7 mouse cellular contexts compared by ENCODE assay signal in the genomic region with DNA sequence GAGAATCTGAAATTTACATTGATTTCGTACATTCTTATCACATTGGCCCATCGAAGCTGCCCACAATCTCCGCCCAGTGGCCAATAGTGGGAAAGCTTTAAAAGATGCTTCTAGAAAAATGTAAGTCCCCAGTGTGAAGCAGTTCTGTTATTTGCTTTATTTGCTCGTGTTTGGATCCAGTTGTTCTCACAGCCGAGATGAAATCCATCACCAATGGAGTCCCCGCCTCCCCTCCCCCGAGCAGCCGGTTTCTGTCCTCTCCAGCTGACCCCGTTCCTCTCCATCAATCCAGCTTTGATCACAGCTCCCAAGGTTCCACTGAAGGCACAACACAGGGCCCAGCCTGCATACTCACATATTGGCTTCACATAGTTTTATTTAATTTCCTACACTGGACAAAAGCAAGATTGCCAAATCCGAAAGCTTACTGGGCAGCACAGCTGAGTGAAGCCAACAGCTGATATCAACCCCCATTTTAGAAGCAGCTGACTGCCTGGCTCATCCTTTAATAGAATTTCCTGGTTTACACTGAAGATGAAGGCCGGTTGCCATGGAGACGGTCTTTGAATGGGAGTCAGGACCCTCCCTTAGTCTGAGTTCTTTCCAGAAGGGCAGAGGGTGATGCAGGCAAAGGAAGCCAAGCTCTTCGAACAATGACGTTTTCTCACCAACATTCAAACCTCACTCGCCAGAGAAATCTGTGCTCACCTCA.
DNase-seq lines count a peak whose midpoint lies in the region; ATAC-seq and TF ChIP-seq lines count a peak whose summit lies in the region.

No protein-coding gene starts in this region.

- no peak for TF ChIP-seq EP300 in heart, adult 2 months (IDR thresholded peaks at IDR 0.05; ENCODE audit: insufficient read depth, low read depth, low read length)

- no peak overlapping the region for H3K4me2 ChIP-seq in lung, embryonic 14.5 days
- no peak overlapping the region for H3K4me2 ChIP-seq in embryonic facial prominence, embryonic 14.5 days (ENCODE audit: low read depth, low read length)
- 0 out of 2 replicates have a peak overlapping the region, but pooled peaks have one; percentile 18 for H3K4me2 ChIP-seq in hindbrain, postnatal 0 days (ENCODE audit: low read depth, low read length)
- H3K4me2 ChIP-seq in neural tube, embryonic 15.5 days: no peak overlapping the region; the same call in 1 of the 2 replicates

- H3K9ac ChIP-seq in lung, embryonic 14.5 days: no peak overlapping the region
- H3K9ac ChIP-seq in embryonic facial prominence, embryonic 14.5 days (ENCODE audit: low read depth, low read length): no peak overlapping the region
- H3K9ac ChIP-seq in hindbrain, postnatal 0 days (replicated peaks; ENCODE audit: low read length): 0 out of 2 replicates have a peak overlapping the region, but pooled peaks have one; percentile 13
- no peak overlapping the region for H3K9ac ChIP-seq in neural tube, embryonic 15.5 days (replicated peaks)
- no peak overlapping the region for H3K9ac ChIP-seq in heart, adult 2 months (ENCODE audit: low read depth, low read length)

- H3K4me1 ChIP-seq in lung, embryonic 14.5 days (ENCODE audit: insufficient read depth): no peaks in the 10 kb centered on the region
- no peaks in the 10 kb centered on the region for H3K4me1 ChIP-seq in lung, adult 2 months (ENCODE audit: control insufficient read depth, insufficient read depth, low read length)
- no peaks in the 10 kb centered on the region for H3K4me1 ChIP-seq in embryonic facial prominence, embryonic 14.5 days (ENCODE audit: control insufficient read depth, insufficient read depth, low read length)
- no peaks in the 10 kb centered on the region; the same call in 1 of the 2 replicates for H3K4me1 ChIP-seq in hindbrain, postnatal 0 days (ENCODE audit: insufficient read depth, low read length)
- peaks cover 16% of the 10 kb centered on the region for H3K4me1 ChIP-seq in neural tube, embryonic 15.5 days
- no peaks in the 10 kb centered on the region for H3K4me1 ChIP-seq in heart, adult 2 months (ENCODE audit: control insufficient read depth, insufficient read depth, low read length)

- peak; percentile 59 for DNase-seq in lung, embryonic 14.5 days
- no peak for DNase-seq in lung, adult 2 months
- peak; percentile 65 for DNase-seq in embryonic facial prominence, embryonic 14.5 days (ENCODE audit: low spot score)
- peak; percentile 76 for DNase-seq in hindbrain, postnatal 0 days (ENCODE audit: low spot score)
- DNase-seq in heart, adult 2 months: no peak
- DNase-seq in spleen, adult 12 weeks (ENCODE audit: low spot score): no peak

- no peaks in the 10 kb centered on the region for H3K27me3 ChIP-seq in lung, embryonic 14.5 days (ENCODE audit: insufficient read depth, low read length)
- no peaks in the 10 kb centered on the region for H3K27me3 ChIP-seq in embryonic facial prominence, embryonic 14.5 days (replicated peaks; ENCODE audit: control insufficient read depth, insufficient read depth, low read length)
- no peaks in the 10 kb centered on the region for H3K27me3 ChIP-seq in hindbrain, postnatal 0 days (ENCODE audit: insufficient read depth, low read length)
- H3K27me3 ChIP-seq in neural tube, embryonic 15.5 days (replicated peaks): no peaks in the 10 kb centered on the region
- H3K27me3 ChIP-seq in heart, adult 2 months (ENCODE audit: control insufficient read depth, insufficient read depth, low read length): no peaks in the 10 kb centered on the region

- intact Hi-C loops in heart, adult 2 months (cut with DNase I): no loop called here

- H3K4me3 ChIP-seq in lung, embryonic 14.5 days (ENCODE audit: low read depth, low read length): no peak overlapping the region
- H3K4me3 ChIP-seq in lung, adult 2 months (replicated peaks; ENCODE audit: extremely low read depth, low read depth, low read length): no peak overlapping the region
- no peak overlapping the region for H3K4me3 ChIP-seq in embryonic facial prominence, embryonic 14.5 days (ENCODE audit: low read depth, low read length)
- H3K4me3 ChIP-seq in hindbrain, postnatal 0 days (ENCODE audit: low read length): no peak overlapping the region
- H3K4me3 ChIP-seq in neural tube, embryonic 15.5 days (replicated peaks): no peak overlapping the region
- H3K4me3 ChIP-seq in heart, adult 2 months: no peak overlapping the region

- no peaks in the 10 kb centered on the region for H3K36me3 ChIP-seq in lung, embryonic 14.5 days (ENCODE audit: insufficient read depth)
- H3K36me3 ChIP-seq in embryonic facial prominence, embryonic 14.5 days (ENCODE audit: control insufficient read depth, insufficient read depth, low read length): no peaks in the 10 kb centered on the region
- no peaks in the 10 kb centered on the region for H3K36me3 ChIP-seq in hindbrain, postnatal 0 days (ENCODE audit: insufficient read depth, low read length)
- no peaks in the 10 kb centered on the region for H3K36me3 ChIP-seq in neural tube, embryonic 15.5 days
- H3K36me3 ChIP-seq in heart, adult 2 months (ENCODE audit: control insufficient read depth, insufficient read depth, low read length): no peaks in the 10 kb centered on the region

- no peak overlapping the region for H3K27ac ChIP-seq in lung, embryonic 14.5 days (ENCODE audit: low read depth)
- H3K27ac ChIP-seq in embryonic facial prominence, embryonic 14.5 days (replicated peaks; ENCODE audit: low read depth, low read length): no peak overlapping the region
- H3K27ac ChIP-seq in hindbrain, postnatal 0 days: peak overlapping the region; percentile 70
- H3K27ac ChIP-seq in neural tube, embryonic 15.5 days (replicated peaks): peak overlapping the region; percentile 65
- no peak overlapping the region for H3K27ac ChIP-seq in heart, adult 2 months

- H3K9me3 ChIP-seq in lung, embryonic 14.5 days (ENCODE audit: low read depth, low read length): no peaks in the 10 kb centered on the region
- H3K9me3 ChIP-seq in embryonic facial prominence, embryonic 14.5 days (ENCODE audit: control insufficient read depth, low read length): no peaks in the 10 kb centered on the region
- no peaks in the 10 kb centered on the region for H3K9me3 ChIP-seq in hindbrain, postnatal 0 days (ENCODE audit: low read length)
- no peaks in the 10 kb centered on the region for H3K9me3 ChIP-seq in neural tube, embryonic 15.5 days (replicated peaks)

- no peaks in the 10 kb centered on the region for H3K79me2 ChIP-seq in heart, adult 2 months (replicated peaks; ENCODE audit: control insufficient read depth, insufficient read depth, low read length)

- peak; percentile 63 for ATAC-seq in lung, embryonic 14.5 days (ENCODE audit: insufficient read depth)
- peak; percentile 22; the same call in 1 of the 2 replicates for ATAC-seq in embryonic facial prominence, embryonic 14.5 days (ENCODE audit: low read depth)
- ATAC-seq in hindbrain, postnatal 0 days: peak; percentile 76
- ATAC-seq in neural tube, embryonic 15.5 days (ENCODE audit: low FRiP score): peak; percentile 63; the same call in 1 of the 2 replicates

- TF ChIP-seq CTCF in lung, embryonic 14.5 days (IDR thresholded peaks at IDR 0.05; ENCODE audit: low read depth): peak; percentile 38
- TF ChIP-seq CTCF in lung, adult 2 months (IDR thresholded peaks at IDR 0.05; ENCODE audit: insufficient read depth, low read length): no peak
- peak; percentile 56 for TF ChIP-seq CTCF in hindbrain, postnatal 0 days (IDR thresholded peaks at IDR 0.05; ENCODE audit: low read depth)
- no peak for TF ChIP-seq CTCF in heart, adult 2 months (IDR thresholded peaks at IDR 0.05)

- no peak for TF ChIP-seq POLR2A in lung, adult 2 months (IDR thresholded peaks at IDR 0.05; ENCODE audit: borderline replicate concordance, extremely low read depth, low read depth, low read length)
- TF ChIP-seq POLR2A in heart, adult 2 months (IDR thresholded peaks at IDR 0.05; ENCODE audit: insufficient read depth, low read depth, low read length): no peak

- WGBS in lung, embryonic 14.5 days: 47% methylated on average over 15 of the region's 15 CpGs
- WGBS in lung, adult 2 months: 51% methylated on average over 15 of the region's 15 CpGs
- 66% methylated on average over 15 of the region's 15 CpGs for WGBS in embryonic facial prominence, embryonic 14.5 days
- WGBS in hindbrain, postnatal 0 days: 29% methylated on average over 15 of the region's 15 CpGs
- WGBS in neural tube, embryonic 15.5 days: 34% methylated on average over 15 of the region's 15 CpGs
- WGBS in heart, adult 2 months: 69% methylated on average over 15 of the region's 15 CpGs

Comparison
In these comparisons a context has a peak if more than half of its experiments do, and no peak if none do; other contexts are left out.
1. DNase-seq: peak in lung, embryonic 14.5 days (single experiment), embryonic facial prominence, embryonic 14.5 days (single experiment) and hindbrain, postnatal 0 days (single experiment); none in lung, adult 2 months (single experiment), heart, adult 2 months (0 of 2) and spleen, adult 12 weeks (single experiment).
2. CTCF ChIP-seq: peak in lung, embryonic 14.5 days (single experiment) and hindbrain, postnatal 0 days (single experiment); none in lung, adult 2 months (single experiment) and heart, adult 2 months (single experiment).
3. ATAC-seq: peak in every context shown above with its lines; median percentile 76 in hindbrain, postnatal 0 days; 63 in lung, embryonic 14.5 days; 63 in neural tube, embryonic 15.5 days; 22 in embryonic facial prominence, embryonic 14.5 days.
4. H3K27ac ChIP-seq: peak in hindbrain, postnatal 0 days (single experiment) and neural tube, embryonic 15.5 days (single experiment); none in lung, embryonic 14.5 days (single experiment), embryonic facial prominence, embryonic 14.5 days (single experiment) and heart, adult 2 months (single experiment).